Mouse (Mus musculus) heart, postnatal 0 days (tissue): Measurements from ENCODE around the gene Baiap2.

ENCODE experiments used
- CTCF ChIP-seq: IDR thresholded peaks from 2 replicates; pipeline ENCODE4 v1.5.1; 2016; ENCODE audit warnings: antibody characterized with exemption, control low read depth, low read depth
- EP300 ChIP-seq: IDR thresholded peaks from 2 replicates; pipeline ENCODE4 v1.6.1; 2016; ENCODE audit warnings: antibody characterized with exemption, low read depth

GRCm38 (mm10) chr11:120028319-120029092 lies 85.9 kb downstream of the Baiap2 start:
- TF ChIP-seq CTCF (no peak), EP300 (no peak)
